Mouse (Mus musculus): ENCODE data around the gene Rps26. TPM values are rescaled to one million over a fixed set of nuclear protein-coding genes. Genes with fewer than 3 reads are reported as not detected.

The Rps26 gene
- 720 and 793 TPM in 2 replicates for polyA plus RNA-seq (2015; fragmentation: Nextera tagmentation; extraction: Ambion mirVana)

DNA sequence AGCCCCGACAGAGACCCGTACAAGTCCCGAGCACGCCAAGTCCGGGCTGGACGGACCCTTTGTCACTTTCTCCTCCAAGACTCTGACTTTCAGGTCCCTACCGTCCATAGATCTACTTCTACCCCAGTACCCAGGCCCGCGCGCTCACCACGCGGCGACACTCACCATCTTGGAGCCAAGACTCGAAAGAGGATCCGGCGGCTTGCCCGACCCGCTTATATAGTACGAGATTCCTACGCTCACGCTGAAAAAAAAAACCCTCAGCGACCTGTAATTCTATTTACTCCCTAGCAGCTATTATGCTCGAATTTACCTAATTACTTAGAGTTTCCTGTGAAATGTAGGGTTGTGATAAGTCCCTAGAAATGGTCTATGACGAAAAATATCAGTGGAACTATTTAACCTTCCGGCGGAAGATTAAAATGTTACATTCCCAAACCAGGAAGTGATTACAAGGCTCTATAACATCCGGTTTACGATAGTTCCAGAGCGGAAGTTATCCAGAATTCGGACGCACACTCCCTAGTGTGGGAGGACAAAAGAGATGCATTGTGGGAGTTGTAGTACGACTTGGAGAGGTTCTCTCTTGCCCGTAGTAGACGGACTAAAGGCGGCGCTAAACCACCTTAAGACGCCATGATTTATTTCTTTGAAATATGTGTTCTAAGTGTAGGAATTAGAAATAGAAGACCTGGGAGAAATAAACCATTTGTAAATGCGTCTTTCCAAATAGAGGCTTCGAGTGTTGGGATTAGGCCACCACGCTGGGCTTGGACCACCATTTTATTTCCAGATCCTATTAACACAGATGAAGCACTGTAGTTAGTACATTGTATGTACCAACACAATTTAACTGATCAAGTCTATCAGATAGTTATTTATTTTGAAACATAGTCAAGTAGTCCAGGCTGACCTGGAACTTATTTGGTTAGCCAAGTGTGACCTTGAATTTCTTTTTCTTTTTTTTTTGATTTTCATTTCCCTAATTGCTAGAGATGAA lies at the start of gene Rps26:
Rps26 (minus strand) TSS at position 437 of the 1,000 bp plus-strand sequence.
- H3K9me3 ChIP-seq (ENCODE audit: control insufficient read depth, low read length): no peaks in the 10 kb centered on the region
- H3K36me3 ChIP-seq (ENCODE audit: control insufficient read depth, insufficient read depth, low read length): peaks cover 20% of the 10 kb centered on the region
- H3K9ac ChIP-seq (ENCODE audit: low read length): peak within 1 kb of the TSS; percentile 95
- no peaks in the 10 kb centered on the region for H3K27me3 ChIP-seq (ENCODE audit: control insufficient read depth, insufficient read depth, low read depth, low read length)
- H3K4me3 ChIP-seq (ENCODE audit: low read length): peak within 1 kb of the TSS; percentile 90
- H3K4me1 ChIP-seq (replicated peaks; ENCODE audit: control insufficient read depth, insufficient read depth, low read length): peaks cover 5% of the 10 kb centered on the region; the same call in 1 of the 2 replicates
- peak within 1 kb of the TSS; percentile 57 for H3K27ac ChIP-seq (ENCODE audit: low read length)
- WGBS: 1% methylated on average over 40 of the region's 40 CpGs
- peak; percentile 99 for ATAC-seq (ENCODE audit: low read depth)
- H3K4me2 ChIP-seq (ENCODE audit: low read depth, low read length): peak within 1 kb of the TSS; percentile 68

DNA sequence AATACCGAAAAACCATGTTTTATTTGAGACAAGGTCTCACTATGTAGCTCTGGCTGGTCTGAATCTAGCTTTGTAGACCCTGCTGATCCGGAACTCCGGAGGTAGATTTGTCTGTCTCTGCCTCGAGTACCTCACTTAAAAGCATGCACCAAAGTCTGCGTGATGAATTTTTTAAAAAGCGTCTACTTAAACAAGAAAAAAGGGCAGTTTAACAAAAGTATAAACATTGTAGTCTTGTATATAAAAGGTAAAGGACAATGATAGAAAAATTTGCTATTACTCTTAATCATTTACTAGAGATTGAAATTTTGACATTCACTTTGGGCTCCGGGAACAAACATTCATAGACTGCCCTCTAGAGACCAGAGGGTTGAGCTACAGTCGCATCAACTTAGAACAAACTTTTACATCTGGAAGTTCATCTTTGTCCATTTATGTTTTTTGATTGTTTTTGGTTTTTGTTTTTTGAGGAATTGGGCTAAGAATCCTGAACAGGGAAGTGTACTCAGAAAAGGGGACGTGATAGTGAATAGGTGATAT lies 48.0 kb upstream of the Rps26 start:
- Histone ChIP-seq H3K9me3 (ENCODE audit: control insufficient read depth, low read length) (no peaks in the 10 kb centered on the region), H3K4me1 (replicated peaks; ENCODE audit: control insufficient read depth, insufficient read depth, low read length) (peaks cover 10% of the 10 kb centered on the region; the same call in 1 of the 2 replicates), H3K4me2 (ENCODE audit: low read depth, low read length) (peak overlapping the region; percentile 95), H3K36me3 (ENCODE audit: control insufficient read depth, insufficient read depth, low read length) (peaks cover 2% of the 10 kb centered on the region; the same call in 1 of the 2 replicates), H3K27ac (ENCODE audit: low read length) (peak overlapping the region; percentile 75), H3K27me3 (ENCODE audit: control insufficient read depth, insufficient read depth, low read depth, low read length) (no peaks in the 10 kb centered on the region), H3K9ac (ENCODE audit: low read length) (peak overlapping the region; percentile 77), H3K4me3 (ENCODE audit: low read length) (peak overlapping the region; percentile 80)
- ATAC-seq (ENCODE audit: low read depth): peak; percentile 8; the same call in 1 of the 2 replicates
- 2% methylated on average over 9 of the region's 9 CpGs for WGBS

DNA sequence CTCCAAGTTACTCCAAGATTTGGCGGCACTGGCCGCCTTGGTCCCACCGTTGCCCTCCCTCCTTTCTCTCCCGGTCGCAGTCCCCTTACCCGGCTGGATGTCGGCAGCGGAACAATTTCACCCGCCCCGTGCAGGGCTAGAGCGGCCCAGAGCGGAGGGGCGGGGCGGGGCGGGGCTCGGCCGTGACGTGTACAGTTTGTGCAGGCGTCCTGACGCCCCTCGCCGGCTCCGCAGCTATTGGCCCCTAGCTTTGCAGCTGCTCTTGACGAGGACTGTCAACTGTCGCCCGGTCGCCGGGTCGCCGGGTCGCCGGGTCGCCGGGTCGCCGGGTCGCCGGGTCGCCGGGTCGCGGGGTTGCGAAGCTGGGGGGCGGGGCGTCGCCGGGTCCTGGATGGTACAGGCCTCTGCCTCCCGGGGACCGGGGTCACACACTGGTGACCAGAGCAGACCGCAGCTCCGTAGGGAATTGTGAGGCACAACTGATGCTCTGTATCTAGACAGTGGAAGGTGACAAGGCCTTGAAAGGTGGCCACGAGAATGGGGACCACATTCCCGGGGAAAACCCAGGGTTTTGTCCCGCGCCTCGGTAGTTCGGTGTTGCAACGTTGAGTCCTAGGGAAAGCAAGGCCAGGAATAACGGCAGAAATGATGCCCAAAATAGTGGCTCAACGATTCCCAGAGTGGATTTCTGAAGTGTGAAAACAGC lies 47.4 kb upstream of the Rps26 start, which contains the start of gene Suox:
Suox (minus strand) TSS at position 311 of the 706 bp plus-strand sequence.
- no peaks in the 10 kb centered on the region for H3K27me3 ChIP-seq (ENCODE audit: control insufficient read depth, insufficient read depth, low read depth, low read length)
- H3K9ac ChIP-seq (ENCODE audit: low read length): peak within 1 kb of the TSS; percentile 77
- H3K4me3 ChIP-seq (ENCODE audit: low read length): peak within 1 kb of the TSS; percentile 80
- no peaks in the 10 kb centered on the region for H3K9me3 ChIP-seq (ENCODE audit: control insufficient read depth, low read length)
- peak within 1 kb of the TSS; percentile 95 for H3K4me2 ChIP-seq (ENCODE audit: low read depth, low read length)
- H3K36me3 ChIP-seq (ENCODE audit: control insufficient read depth, insufficient read depth, low read length): no peaks in the 10 kb centered on the region
- ATAC-seq (ENCODE audit: low read depth): peak; percentile 94
- H3K4me1 ChIP-seq (replicated peaks; ENCODE audit: control insufficient read depth, insufficient read depth, low read length): peaks cover 10% of the 10 kb centered on the region; the same call in 1 of the 2 replicates
- WGBS: under 1% methylated on average over 60 of the region's 60 CpGs
- peak within 1 kb of the TSS; percentile 75 for H3K27ac ChIP-seq (ENCODE audit: low read length)

DNA sequence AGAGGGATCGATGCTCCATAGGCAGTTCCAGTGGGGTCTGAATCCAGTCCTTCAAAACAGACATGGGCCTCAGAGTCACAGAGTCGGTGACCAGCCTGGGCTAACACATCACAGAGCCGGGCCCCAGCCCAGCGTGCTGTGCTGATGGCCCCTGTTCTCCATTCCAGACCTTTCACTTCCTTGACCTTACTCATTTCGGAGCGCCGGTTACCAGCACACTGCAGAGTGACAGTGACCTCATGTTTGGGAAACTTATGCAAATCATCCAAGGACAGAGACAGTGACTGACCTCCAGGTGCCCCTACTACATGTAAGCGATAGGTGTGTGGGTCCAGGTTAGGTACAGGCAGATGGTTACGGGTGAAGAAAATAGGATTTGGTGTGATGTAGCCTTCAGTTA lies 44.6 kb upstream of the Rps26 start:
- H3K4me2 ChIP-seq (ENCODE audit: low read depth, low read length): no peak overlapping the region
- ATAC-seq (ENCODE audit: low read depth): no peak

DNA sequence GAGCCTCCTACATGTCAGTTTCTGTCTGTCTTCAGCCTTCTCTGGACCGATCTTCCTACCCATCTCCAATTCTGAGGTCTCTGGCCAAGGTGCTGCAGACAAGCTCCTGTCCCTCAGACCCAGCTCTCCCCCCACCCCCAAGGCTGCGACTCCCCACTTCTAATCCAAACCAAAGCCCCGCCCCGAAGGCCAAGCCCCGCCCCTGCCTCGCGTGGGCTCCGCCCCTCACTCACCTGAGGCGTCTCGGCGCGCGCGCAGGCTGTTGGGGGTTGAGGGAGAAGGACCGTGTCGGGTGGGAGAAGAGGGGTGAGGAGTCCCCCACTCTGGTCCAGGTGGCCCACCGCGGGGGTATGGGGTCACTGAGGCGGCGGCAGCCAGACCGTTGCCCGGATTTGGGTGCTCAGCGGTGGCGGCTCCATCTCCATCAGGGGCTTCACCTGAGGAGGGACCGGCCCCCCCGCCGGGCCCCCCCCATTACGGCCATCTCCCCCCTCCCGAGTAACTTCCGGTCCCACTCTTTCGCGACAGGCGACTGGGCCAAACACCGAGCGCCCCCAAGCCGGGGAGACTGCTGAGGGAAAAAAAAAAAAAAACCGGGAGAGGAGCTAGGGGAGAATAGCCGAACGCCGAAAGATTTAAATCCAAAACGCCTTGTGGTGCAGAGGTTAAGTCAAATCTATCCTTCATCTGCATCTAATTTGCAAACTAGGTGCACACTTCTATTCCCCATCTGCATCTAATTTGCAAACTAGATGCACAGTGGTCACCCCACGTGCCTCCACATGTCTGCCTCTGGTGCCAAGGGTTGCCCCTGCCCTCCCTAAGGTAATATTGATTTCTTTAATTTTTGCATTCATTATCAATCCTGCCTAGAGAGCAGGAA lies 42.5 kb upstream of the Rps26 start:
- Histone ChIP-seq H3K9me3 (ENCODE audit: control insufficient read depth, low read length) (no peaks in the 10 kb centered on the region), H3K4me1 (replicated peaks; ENCODE audit: control insufficient read depth, insufficient read depth, low read length) (peaks cover 7% of the 10 kb centered on the region; the same call in 1 of the 2 replicates), H3K27me3 (ENCODE audit: control insufficient read depth, insufficient read depth, low read depth, low read length) (no peaks in the 10 kb centered on the region), H3K4me2 (ENCODE audit: low read depth, low read length) (peak overlapping the region; percentile 73), H3K36me3 (ENCODE audit: control insufficient read depth, insufficient read depth, low read length) (no peaks in the 10 kb centered on the region), H3K4me3 (ENCODE audit: low read length) (peak overlapping the region; percentile 73), H3K9ac (ENCODE audit: low read length) (peak overlapping the region; percentile 76), H3K27ac (ENCODE audit: low read length) (peak overlapping the region; percentile 60)
- peak; percentile 67 for ATAC-seq (ENCODE audit: low read depth)
- WGBS: 1% methylated on average over 40 of the region's 42 CpGs

More for the DNA sequence above, 44.6 kb upstream of the Rps26 start:
- Histone ChIP-seq H3K4me3 (ENCODE audit: low read length) (no peak overlapping the region), H3K4me1 (replicated peaks; ENCODE audit: control insufficient read depth, insufficient read depth, low read length) (peaks cover 10% of the 10 kb centered on the region; the same call in 1 of the 2 replicates), H3K9me3 (ENCODE audit: control insufficient read depth, low read length) (no peaks in the 10 kb centered on the region), H3K36me3 (ENCODE audit: control insufficient read depth, insufficient read depth, low read length) (no peaks in the 10 kb centered on the region), H3K27ac (ENCODE audit: low read length) (no peak overlapping the region), H3K27me3 (ENCODE audit: control insufficient read depth, insufficient read depth, low read depth, low read length) (no peaks in the 10 kb centered on the region), H3K9ac (ENCODE audit: low read length) (no peak overlapping the region)
- 91% methylated on average over 9 of the region's 9 CpGs for WGBS

DNA sequence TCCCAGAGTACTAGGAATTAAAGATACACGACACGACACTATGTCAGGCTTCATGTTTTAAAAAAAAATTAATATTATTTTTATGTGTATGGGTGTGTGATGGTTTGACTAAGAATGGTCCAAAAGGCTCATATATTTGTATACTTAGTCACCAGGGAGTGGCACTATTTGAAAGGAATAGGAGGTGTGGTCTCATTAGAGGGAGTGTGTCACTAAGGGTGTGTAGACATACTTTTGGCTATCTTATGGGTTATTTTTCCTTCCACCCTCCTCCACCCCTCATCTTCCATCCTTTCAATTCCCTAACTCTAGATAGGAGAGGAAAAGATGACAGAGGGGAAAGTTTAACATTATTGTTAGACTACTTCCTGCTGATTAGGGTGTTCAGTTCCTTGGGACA lies 39.3 kb upstream of the Rps26 start:
- Histone ChIP-seq H3K36me3 (ENCODE audit: control insufficient read depth, insufficient read depth, low read length) (no peaks in the 10 kb centered on the region), H3K27ac (ENCODE audit: low read length) (no peak overlapping the region), H3K4me1 (replicated peaks; ENCODE audit: control insufficient read depth, insufficient read depth, low read length) (no peaks in the 10 kb centered on the region), H3K4me2 (ENCODE audit: low read depth, low read length) (no peak overlapping the region), H3K9ac (ENCODE audit: low read length) (no peak overlapping the region), H3K9me3 (ENCODE audit: control insufficient read depth, low read length) (no peaks in the 10 kb centered on the region), H3K4me3 (ENCODE audit: low read length) (no peak overlapping the region), H3K27me3 (ENCODE audit: control insufficient read depth, insufficient read depth, low read depth, low read length) (no peaks in the 10 kb centered on the region)
- WGBS: 92% methylated on average over 2 of the region's 2 CpGs
- ATAC-seq (ENCODE audit: low read depth): no peak

DNA sequence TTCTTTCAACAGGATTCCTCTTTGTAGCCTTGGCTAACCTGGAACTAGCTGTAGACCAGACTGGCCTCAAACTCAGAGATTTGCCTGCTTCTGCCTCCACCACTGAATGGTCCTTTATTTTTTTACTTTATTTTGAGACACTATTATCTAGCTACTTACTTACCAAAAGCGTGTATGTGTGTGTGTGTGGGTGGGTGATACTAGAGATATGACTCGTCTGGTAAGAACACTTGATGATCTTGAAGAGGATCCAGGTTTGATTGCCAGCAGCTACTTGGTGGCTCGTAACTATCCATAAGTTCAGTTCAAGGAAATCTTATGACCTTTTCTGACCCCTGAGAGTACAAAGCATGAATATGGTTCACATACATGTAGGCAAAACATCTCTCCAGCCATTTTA lies 38.8 kb upstream of the Rps26 start:
- ATAC-seq (ENCODE audit: low read depth): no peak
- no peak overlapping the region for H3K4me2 ChIP-seq (ENCODE audit: low read depth, low read length)
- WGBS: 70% methylated on average over 3 of the region's 3 CpGs
- no peaks in the 10 kb centered on the region for H3K9me3 ChIP-seq (ENCODE audit: control insufficient read depth, low read length)
- H3K4me3 ChIP-seq (ENCODE audit: low read length): no peak overlapping the region
- no peaks in the 10 kb centered on the region for H3K36me3 ChIP-seq (ENCODE audit: control insufficient read depth, insufficient read depth, low read length)
- H3K27me3 ChIP-seq (ENCODE audit: control insufficient read depth, insufficient read depth, low read depth, low read length): no peaks in the 10 kb centered on the region
- H3K9ac ChIP-seq (ENCODE audit: low read length): no peak overlapping the region
- H3K27ac ChIP-seq (ENCODE audit: low read length): no peak overlapping the region
- H3K4me1 ChIP-seq (replicated peaks; ENCODE audit: control insufficient read depth, insufficient read depth, low read length): no peaks in the 10 kb centered on the region

DNA sequence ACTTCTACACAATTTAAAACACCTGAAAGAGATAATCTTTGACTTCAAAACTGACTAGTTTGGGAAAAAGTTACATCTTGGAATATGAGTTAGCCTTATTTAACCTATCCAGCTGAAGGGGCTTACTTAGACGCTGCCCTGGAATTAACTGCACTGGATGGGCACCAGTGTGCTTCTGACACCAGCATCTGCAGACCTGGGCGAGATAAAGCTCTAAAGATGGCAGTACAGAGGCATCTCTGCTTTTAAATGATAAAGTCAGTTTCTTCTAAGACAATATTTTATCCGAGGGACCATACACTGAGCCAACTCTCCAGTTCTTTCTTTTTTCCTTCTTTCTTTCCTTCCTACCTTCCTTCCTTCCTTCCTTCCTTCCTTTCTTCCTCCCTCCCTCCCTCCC lies 38.3 kb upstream of the Rps26 start:
- Histone ChIP-seq H3K27me3 (ENCODE audit: control insufficient read depth, insufficient read depth, low read depth, low read length) (no peaks in the 10 kb centered on the region), H3K9me3 (ENCODE audit: control insufficient read depth, low read length) (no peaks in the 10 kb centered on the region), H3K27ac (ENCODE audit: low read length) (no peak overlapping the region), H3K4me3 (ENCODE audit: low read length) (no peak overlapping the region), H3K4me2 (ENCODE audit: low read depth, low read length) (no peak overlapping the region), H3K4me1 (replicated peaks; ENCODE audit: control insufficient read depth, insufficient read depth, low read length) (no peaks in the 10 kb centered on the region), H3K9ac (ENCODE audit: low read length) (no peak overlapping the region), H3K36me3 (ENCODE audit: control insufficient read depth, insufficient read depth, low read length) (no peaks in the 10 kb centered on the region)
- WGBS: 68% methylated on average over 3 of the region's 3 CpGs
- ATAC-seq (ENCODE audit: low read depth): no peak
